Mouse (Mus musculus) thymus, adult 2 months (tissue): ENCODE results near the gene Cdh15. TPM values are rescaled to one million over a fixed set of nuclear protein-coding genes. Genes with fewer than 3 reads are reported as not detected.

Source experiments
- DNase-seq: peaks from one replicate; pipeline ENCODE4 v3.0.0; 2021
- H3K27ac ChIP-seq: fragments of 200-500 bp; 2 replicates; pipeline ENCODE4 v1.5.1; 2012; ENCODE audit warnings: low read length, control low read depth; ENCODE audit not compliant: control insufficient read depth, insufficient read depth
- H3K27me3 ChIP-seq: fragments of 200-500 bp; 2 replicates; pipeline ENCODE4 v1.6.1; 2012; ENCODE audit warnings: mild to moderate bottlenecking, low read length, moderate library complexity, mixed read lengths; ENCODE audit not compliant: control insufficient read depth, insufficient read depth
- H3K36me3 ChIP-seq: fragments of 200-500 bp; 2 replicates; pipeline ENCODE4 v1.6.1; 2012; ENCODE audit warnings: mild to moderate bottlenecking, low read length, moderate library complexity; ENCODE audit not compliant: control insufficient read depth, insufficient read depth
- H3K4me1 ChIP-seq: fragments of 200-500 bp; replicated peaks from 2 replicates; pipeline ENCODE4 v1.6.1; 2012; ENCODE audit warnings: low read length; ENCODE audit not compliant: control insufficient read depth, insufficient read depth
- H3K4me3 ChIP-seq: fragments of 200-500 bp; 2 replicates; pipeline ENCODE4 v1.5.1; 2012; ENCODE audit warnings: mild to moderate bottlenecking, low read length, control low read depth, moderate library complexity; ENCODE audit not compliant: control insufficient read depth, insufficient read depth
- CTCF ChIP-seq: fragments of 200-500 bp; IDR thresholded peaks from 2 replicates; pipeline ENCODE4 v1.5.1; 2012; ENCODE audit warnings: mild to moderate bottlenecking, control low read depth, low read length, moderate library complexity, borderline replicate concordance; ENCODE audit not compliant: control insufficient read depth, poor library complexity, insufficient read depth; ENCODE audit errors: extremely low read depth
- POLR2A ChIP-seq: fragments of 200-500 bp; IDR thresholded peaks from 2 replicates; pipeline ENCODE4 v1.6.1; 2012; ENCODE audit warnings: mild to moderate bottlenecking, low read length, control low read depth, moderate library complexity; ENCODE audit not compliant: control insufficient read depth, poor library complexity, insufficient read depth; ENCODE audit errors: extremely low read depth
- WGBS: fragments of 180-500 bp; shearing (Covaris S2); methylation state at CpG from one replicate; pipeline ENCODE4 v1.1.7; 2018; 5-methylcytosine and 5-hydroxymethylcytosine counted together
- polyA plus RNA-seq: library from polyadenylated mRNA; depleted of rRNA; stranded (reverse); fragments of >200 nt; gene quantifications from 2 replicates; pipeline ENCODE4 v1.2.3, GENCODE M21; 2012

The Cdh15 gene
- polyA plus RNA-seq, 1 experiment = 0.11 TPM

DNA sequence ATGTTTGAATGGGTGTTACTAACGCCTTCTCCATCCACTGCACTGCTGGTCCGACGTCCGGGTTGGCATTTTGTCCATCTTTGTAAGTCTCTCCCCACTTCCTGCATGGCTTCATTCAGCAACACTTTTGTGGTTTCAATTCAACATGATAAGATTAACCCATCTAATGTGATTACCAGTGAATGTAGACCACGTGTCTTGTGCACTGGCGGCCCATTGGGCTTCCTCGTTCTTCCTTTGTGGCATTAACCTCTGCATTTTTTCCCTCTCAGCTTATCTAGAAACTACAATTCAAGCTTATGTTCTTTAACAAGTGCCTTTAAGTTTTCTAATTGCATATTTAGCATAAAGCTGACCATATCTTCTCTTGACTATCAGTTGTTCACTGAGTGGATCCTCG is 22.4 kb upstream of the Cdh15 start:
- Histone ChIP-seq H3K4me1 (peaks cover 37% of the 10 kb centered on the region), H3K4me3 (no peak overlapping the region)

DNA sequence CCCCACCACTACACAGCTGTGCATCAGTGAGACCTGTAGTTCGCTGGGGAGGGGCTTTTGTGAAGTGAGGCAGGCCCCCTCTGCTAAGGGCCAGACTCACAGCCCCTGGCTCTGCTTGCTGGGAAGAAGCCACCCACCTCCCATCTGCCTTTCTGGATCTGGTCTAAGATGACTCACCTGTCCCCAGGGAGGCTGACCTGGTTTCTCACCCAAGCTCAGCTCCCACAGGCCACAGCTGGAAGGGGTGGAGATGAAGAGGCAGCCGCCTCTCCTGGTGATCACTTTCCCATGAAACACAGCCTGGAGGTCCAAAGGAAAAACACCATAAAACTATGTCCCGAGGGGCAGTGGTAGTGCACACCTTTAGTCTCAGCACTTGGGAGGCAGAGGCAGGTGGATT is 18.4 kb upstream of the Cdh15 start:
- H3K4me1 ChIP-seq = peaks cover 32% of the 10 kb centered on the region
- no peaks in the 10 kb centered on the region for H3K36me3 ChIP-seq
- TF ChIP-seq POLR2A (no peak), CTCF (no peak)
- no peak overlapping the region for H3K27ac ChIP-seq
- WGBS = 94% methylated on average over 3 of the region's 3 CpGs
- H3K4me3 ChIP-seq = no peak overlapping the region
- DNase-seq = no peak
- H3K27me3 ChIP-seq = no peaks in the 10 kb centered on the region

More for the DNA sequence above, 22.4 kb upstream of the Cdh15 start:
- H3K27ac ChIP-seq = no peak overlapping the region
- no peaks in the 10 kb centered on the region for H3K27me3 ChIP-seq
- H3K36me3 ChIP-seq = no peaks in the 10 kb centered on the region
- no peak for DNase-seq
- WGBS = 45% methylated on average over 8 of the region's 8 CpGs
- no peak for TF ChIP-seq POLR2A

DNA sequence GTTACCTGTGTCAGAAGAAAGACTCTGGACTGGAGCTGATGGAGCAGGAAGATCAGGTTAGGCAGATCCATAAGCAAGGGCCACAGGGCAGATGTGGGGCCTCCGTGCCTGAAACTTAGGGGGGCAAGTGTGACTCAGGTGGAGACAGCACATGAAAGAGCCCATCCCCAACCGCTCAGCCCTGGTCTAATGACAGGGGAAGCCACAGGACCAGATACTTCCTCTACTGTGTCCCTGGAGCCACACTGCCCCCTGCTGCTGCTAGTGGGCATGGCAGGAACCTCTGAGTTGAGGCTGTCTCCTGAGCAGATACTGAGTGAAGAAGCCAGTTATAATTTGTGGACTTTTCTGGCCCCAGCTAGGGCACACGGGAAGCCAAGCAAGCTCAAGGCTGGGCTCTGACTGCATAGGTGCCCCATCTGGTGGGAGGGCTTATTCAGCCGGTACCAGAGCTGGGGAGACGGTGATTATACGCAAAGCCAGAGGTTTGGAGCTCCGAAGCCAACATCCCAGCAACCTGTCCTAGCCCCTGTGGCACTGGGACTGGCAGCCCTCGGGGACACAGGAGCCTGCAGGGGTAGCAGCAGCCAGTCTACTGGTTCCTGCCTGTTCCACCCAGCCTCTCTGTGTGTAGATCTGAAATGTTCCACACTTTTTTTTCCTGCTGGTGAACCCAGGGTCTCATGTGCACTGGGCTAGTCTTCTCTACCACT is 17.3 kb upstream of the Cdh15 start:
- 45% methylated on average over 8 of the region's 8 CpGs for WGBS
- Histone ChIP-seq H3K27me3 (no peaks in the 10 kb centered on the region), H3K4me1 (peaks cover 21% of the 10 kb centered on the region), H3K36me3 (no peaks in the 10 kb centered on the region), H3K27ac (no peak overlapping the region), H3K4me3 (no peak overlapping the region)
- peak; percentile 94 for TF ChIP-seq CTCF
- no peak for TF ChIP-seq POLR2A
- DNase-seq = peak; percentile 98

DNA sequence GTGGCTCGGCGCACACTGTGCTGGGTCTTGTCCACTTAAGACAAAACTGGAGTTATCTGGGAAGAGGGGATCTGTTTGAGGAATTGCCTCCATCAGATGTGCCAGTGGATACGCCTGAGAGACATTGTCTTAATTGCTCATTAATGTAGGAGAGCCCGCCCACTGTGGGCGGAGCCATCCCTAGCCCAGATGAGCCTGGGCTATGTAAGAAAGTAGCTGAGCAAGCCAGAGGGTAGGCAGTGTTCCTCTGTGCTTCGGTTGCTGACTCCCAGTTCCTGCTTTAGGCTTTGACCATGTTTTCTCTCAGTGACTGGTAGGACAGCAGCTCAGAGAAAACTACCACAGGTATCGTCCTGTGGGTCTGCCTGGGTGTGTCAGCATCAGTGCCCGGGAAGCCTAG is 13.3 kb upstream of the Cdh15 start:
- TF ChIP-seq POLR2A (no peak), CTCF (no peak)
- Histone ChIP-seq H3K27me3 (no peaks in the 10 kb centered on the region), H3K4me1 (peaks cover 5% of the 10 kb centered on the region), H3K4me3 (no peak overlapping the region), H3K36me3 (no peaks in the 10 kb centered on the region), H3K27ac (no peak overlapping the region)
- no peak for DNase-seq
- 95% methylated on average over 8 of the region's 8 CpGs for WGBS

DNA sequence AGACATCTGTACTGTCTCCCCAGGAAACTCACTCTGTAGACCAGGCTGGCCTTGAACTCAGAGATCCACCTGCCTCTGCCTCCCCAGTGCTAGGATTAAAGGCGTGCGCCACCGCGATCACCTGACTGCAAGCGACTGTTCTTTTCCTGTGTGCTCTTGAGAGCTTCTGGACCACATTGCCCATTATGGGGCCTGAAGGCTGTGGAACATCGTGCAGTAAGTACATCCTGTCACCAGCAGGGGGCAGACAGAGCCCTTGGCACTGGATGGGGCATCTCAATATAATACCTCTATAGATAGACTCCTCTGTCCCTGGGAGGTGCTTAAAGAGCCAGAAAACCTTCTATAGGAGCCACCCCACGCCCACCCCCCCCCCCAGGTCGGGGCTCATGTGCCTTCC is 12.8 kb upstream of the Cdh15 start:
- no peaks in the 10 kb centered on the region for H3K27me3 ChIP-seq
- 22% methylated on average over 8 of the region's 8 CpGs for WGBS

DNA sequence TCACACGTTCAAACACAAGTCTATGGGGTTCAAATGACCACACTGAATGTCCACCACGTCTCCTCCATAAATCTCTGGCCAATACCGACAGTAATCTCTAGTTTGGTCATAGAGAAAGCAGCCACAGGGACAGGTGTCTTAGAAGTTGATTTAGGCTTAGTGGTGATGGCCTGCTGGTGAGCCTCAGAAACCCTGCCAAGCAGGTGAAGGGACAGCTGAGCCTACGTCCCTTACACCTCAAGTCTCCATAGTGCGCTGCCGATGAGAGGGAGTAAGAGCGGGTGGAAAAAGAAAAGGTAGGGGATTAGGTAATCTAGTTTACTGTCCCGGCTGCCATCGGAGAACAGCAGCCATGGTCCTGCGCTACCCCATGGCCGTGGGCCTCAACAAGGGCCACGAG is 11.6 kb upstream of the Cdh15 start:
- no peak for DNase-seq
- Histone ChIP-seq H3K4me3 (no peak overlapping the region), H3K4me1 (peaks cover 5% of the 10 kb centered on the region), H3K36me3 (no peaks in the 10 kb centered on the region), H3K27ac (no peak overlapping the region), H3K27me3 (no peaks in the 10 kb centered on the region)
- WGBS = 93% methylated on average over 12 of the region's 12 CpGs
- TF ChIP-seq POLR2A (no peak), CTCF (no peak)

More for the DNA sequence above, 12.8 kb upstream of the Cdh15 start:
- Histone ChIP-seq H3K4me1 (peaks cover 8% of the 10 kb centered on the region), H3K4me3 (no peak overlapping the region), H3K36me3 (no peaks in the 10 kb centered on the region), H3K27ac (no peak overlapping the region)
- no peak for TF ChIP-seq POLR2A
- TF ChIP-seq CTCF = peak; percentile 77; the same call in 1 of the 2 replicates
- DNase-seq = peak; percentile 72

DNA sequence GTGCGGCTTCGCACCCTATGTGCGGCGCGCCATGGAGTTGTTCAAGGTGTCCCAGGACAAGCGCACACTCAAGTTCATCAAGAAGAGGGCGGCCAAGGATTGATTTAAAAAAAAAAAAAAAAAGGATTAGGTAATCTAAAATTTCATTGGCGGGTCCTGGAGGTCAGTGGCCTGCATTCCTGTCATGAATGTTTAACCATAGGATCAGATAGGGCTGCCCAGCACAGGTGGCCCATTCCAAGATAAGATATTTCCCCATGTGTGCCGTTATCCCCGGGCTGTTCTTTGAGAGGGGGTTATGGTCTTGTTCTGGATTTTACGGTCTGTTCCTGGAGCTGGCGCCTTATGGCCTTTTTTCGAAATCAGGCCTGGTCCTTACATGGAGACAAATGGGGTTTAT is 11.1 kb upstream of the Cdh15 start:
- H3K27ac ChIP-seq = no peak overlapping the region
- H3K4me1 ChIP-seq = peaks cover 5% of the 10 kb centered on the region
- WGBS = 96% methylated on average over 13 of the region's 13 CpGs
- TF ChIP-seq CTCF = no peak
- TF ChIP-seq POLR2A = no peak
- no peak for DNase-seq
- H3K36me3 ChIP-seq = no peaks in the 10 kb centered on the region
- H3K27me3 ChIP-seq = no peaks in the 10 kb centered on the region
- no peak overlapping the region for H3K4me3 ChIP-seq
